Mouse (Mus musculus) midbrain, embryonic 16.5 days (tissue): ENCODE results near the gene Ky. TPM values are rescaled to one million over a fixed set of nuclear protein-coding genes. Genes with fewer than 3 reads are reported as not detected.

Experiments
- ATAC-seq: fragments of 200-750 bp; cut with Nextera tagmentation; 2 replicates; pipeline ENCODE4 v1.8.0; 2017; ENCODE audit warnings: moderate TSS enrichment
- H3K27ac ChIP-seq: fragments of 300-500 bp; sonication (generic); 2 replicates; pipeline ENCODE4 v1.5.1; 2014; ENCODE audit warnings: mild to moderate bottlenecking, low read length, mixed read lengths
- H3K27me3 ChIP-seq: fragments of 300-500 bp; sonication (generic); 2 replicates; pipeline ENCODE4 v1.6.1; 2014; ENCODE audit warnings: low read depth, low read length, mixed read lengths; ENCODE audit not compliant: control insufficient read depth, insufficient read depth
- H3K36me3 ChIP-seq: fragments of 300-500 bp; sonication (generic); 2 replicates; pipeline ENCODE4 v1.6.1; 2014; ENCODE audit warnings: mild to moderate bottlenecking, low read length, moderate library complexity, mixed read lengths; ENCODE audit not compliant: control insufficient read depth, insufficient read depth
- H3K4me1 ChIP-seq: fragments of 300-500 bp; sonication (generic); 2 replicates; pipeline ENCODE4 v1.6.1; 2014; ENCODE audit warnings: mild to moderate bottlenecking, low read length, mixed read lengths; ENCODE audit not compliant: control insufficient read depth, insufficient read depth
- H3K4me2 ChIP-seq: fragments of 300-500 bp; sonication (generic); 2 replicates; pipeline ENCODE4 v1.6.1; 2014; ENCODE audit warnings: mild to moderate bottlenecking, low read length, mixed read lengths
- H3K4me3 ChIP-seq: fragments of 300-500 bp; sonication (generic); 2 replicates; pipeline ENCODE4 v1.5.1; 2014; ENCODE audit warnings: low read depth, mild to moderate bottlenecking, low read length, moderate library complexity, mixed read lengths
- H3K9ac ChIP-seq: fragments of 300-500 bp; sonication (generic); 2 replicates; pipeline ENCODE4 v1.6.1; 2014; ENCODE audit warnings: low read depth, low read length, mixed read lengths
- H3K9me3 ChIP-seq: fragments of 300-500 bp; sonication (generic); replicated peaks from 2 replicates; pipeline ENCODE4 v1.6.1; 2014; ENCODE audit warnings: mild to moderate bottlenecking, low read length, mixed read lengths; ENCODE audit not compliant: control insufficient read depth, poor library complexity, severe bottlenecking
- WGBS: fragments of 180-500 bp; shearing (Covaris S2); extraction: QIAGEN DNeasy Blood & Tissue Kit; methylation state at CpG from one replicate; pipeline ENCODE4 v1.1.7; 2014; 5-methylcytosine and 5-hydroxymethylcytosine counted together
- polyA plus RNA-seq: library from polyadenylated mRNA; unstranded; fragments of >200 nt; fragmentation: Nextera tagmentation; extraction: Ambion mirVana; gene quantifications from 2 replicates; pipeline ENCODE4 v1.2.1, GENCODE M21; 2015

Ky gene
- polyA plus RNA-seq, 1 experiment from 2014 or later: 0.90 TPM

DNA sequence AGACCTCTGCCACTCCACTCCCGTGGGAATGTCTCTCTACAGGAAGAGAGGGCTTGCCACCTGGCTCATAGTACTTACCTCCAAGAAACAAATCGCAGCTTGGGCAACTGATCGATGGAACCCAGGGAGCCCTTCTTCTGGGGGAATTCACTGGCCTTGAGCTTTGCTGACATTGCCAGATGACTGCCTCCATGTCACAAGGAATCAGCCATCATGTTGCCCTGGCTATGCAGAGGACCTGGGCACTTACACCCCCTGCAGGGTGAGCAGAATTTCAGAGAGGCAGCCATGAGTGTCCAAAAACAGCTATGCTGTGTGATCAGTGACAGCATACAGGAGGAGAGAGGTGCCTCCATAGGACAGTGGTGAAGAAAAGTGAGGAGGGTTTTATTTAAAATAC is 48.2 kb downstream of the Ky start:
- Histone ChIP-seq H3K27ac (no peak overlapping the region), H3K4me3 (no peak overlapping the region), H3K4me2 (no peak overlapping the region), H3K4me1 (no peaks in the 10 kb centered on the region), H3K36me3 (no peaks in the 10 kb centered on the region), H3K27me3 (no peaks in the 10 kb centered on the region), H3K9me3 (no peaks in the 10 kb centered on the region), H3K9ac (no peak overlapping the region)
- 89% methylated on average over 3 of the region's 3 CpGs for WGBS
- ATAC-seq: no peak

DNA sequence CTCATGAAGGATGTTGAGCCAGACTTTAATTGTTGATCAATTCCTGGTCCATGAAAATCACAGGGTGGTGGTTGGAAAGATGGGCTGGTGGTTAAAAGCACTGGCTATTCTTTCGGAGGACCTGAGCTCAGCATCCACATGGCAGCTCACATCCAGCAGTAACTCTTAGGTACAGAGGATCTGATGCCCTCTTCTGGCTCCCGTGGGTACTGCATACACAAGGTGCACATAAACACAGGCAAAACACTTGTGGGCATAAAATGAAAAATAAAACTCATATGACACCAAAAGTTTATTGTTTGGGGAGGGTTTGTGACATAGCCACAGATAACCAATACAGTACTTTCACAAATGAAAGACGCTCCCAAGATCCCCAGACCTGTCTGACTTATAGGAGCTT is 52.9 kb downstream of the Ky start:
- H3K4me1 ChIP-seq: no peaks in the 10 kb centered on the region
- no peaks in the 10 kb centered on the region for H3K27me3 ChIP-seq
- no peaks in the 10 kb centered on the region for H3K36me3 ChIP-seq
- H3K4me2 ChIP-seq: no peak overlapping the region
- ATAC-seq: no peak
- no peak overlapping the region for H3K9ac ChIP-seq
- no peak overlapping the region for H3K27ac ChIP-seq
- WGBS: 93% methylated on average over 3 of the region's 3 CpGs
- no peaks in the 10 kb centered on the region for H3K9me3 ChIP-seq
- H3K4me3 ChIP-seq: no peak overlapping the region

DNA sequence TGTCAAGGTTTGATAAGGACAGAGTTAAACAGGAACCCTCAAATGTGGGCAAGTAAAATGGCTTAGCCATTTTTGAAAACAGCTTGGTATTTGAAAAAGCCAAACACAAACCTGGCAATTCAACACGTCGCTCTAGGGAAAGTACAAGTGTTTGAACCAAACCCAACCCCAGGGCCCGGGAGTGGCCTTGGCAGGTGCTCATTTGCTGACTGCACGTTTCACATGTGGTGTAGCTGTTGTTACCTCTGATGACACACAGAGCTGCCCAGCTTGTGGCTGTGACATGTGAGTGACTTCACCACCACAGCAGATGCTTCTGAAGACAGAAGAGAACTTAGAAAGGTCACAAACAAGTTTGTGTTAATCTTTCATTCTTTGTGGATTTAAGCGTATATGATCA is 67.3 kb downstream of the Ky start:
- Histone ChIP-seq H3K4me1 (no peaks in the 10 kb centered on the region), H3K4me3 (no peak overlapping the region), H3K4me2 (no peak overlapping the region), H3K27ac (no peak overlapping the region), H3K36me3 (no peaks in the 10 kb centered on the region), H3K27me3 (no peaks in the 10 kb centered on the region), H3K9me3 (no peaks in the 10 kb centered on the region), H3K9ac (no peak overlapping the region)
- no peak for ATAC-seq
- WGBS: 80% methylated on average over 5 of the region's 5 CpGs

DNA sequence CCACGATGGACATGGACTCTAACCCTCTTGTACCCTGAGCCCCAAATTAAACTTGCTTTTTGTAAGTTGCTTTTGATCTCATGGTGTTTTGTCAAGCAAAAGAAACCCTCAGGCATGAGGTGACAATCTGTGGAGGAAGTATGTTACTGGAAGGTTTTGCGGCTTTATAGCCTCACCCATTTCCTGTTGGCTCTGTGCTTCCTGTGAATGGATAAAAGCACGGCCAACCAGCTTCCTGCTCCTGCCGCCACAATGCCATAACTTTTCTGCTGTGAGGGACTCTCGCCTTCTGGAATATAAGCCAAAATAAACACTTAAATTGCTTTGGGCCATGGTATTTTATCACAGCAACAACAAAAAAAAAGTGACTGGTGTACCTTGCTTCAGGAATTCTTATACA is 71.9 kb downstream of the Ky start:
- Histone ChIP-seq H3K36me3 (no peaks in the 10 kb centered on the region), H3K4me3 (no peak overlapping the region), H3K9me3 (no peaks in the 10 kb centered on the region), H3K4me2 (no peak overlapping the region), H3K27ac (no peak overlapping the region), H3K27me3 (no peaks in the 10 kb centered on the region), H3K9ac (no peak overlapping the region), H3K4me1 (no peaks in the 10 kb centered on the region)
- no peak for ATAC-seq
- WGBS: 81% methylated on average over 5 of the region's 5 CpGs

DNA sequence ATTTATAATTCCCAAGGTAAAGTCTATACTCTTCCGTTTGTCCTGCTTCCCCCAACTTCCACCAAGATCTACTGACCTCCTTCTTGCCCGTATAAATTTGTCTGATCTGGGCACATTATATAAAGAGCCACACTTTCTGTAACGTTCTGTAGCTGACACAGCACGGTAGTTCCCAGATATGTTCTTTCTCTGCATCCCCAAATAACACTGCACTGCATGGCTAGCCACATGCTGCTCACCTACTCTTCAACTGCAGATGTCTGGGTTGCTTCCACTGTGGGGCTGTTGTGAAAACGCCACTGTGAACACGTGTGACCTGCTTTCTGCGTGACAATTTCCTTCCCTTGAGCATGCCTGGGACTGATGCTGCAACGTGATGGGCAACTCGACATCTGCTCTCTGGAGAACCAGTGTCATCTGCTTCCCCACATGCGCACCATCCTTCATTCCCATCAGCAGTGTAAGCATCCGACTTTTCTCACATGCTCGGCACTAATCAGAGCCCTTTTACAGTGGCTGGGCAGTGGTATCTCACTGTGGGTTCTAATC is 76.4 kb downstream of the Ky start:
- no peaks in the 10 kb centered on the region for H3K9me3 ChIP-seq
- no peaks in the 10 kb centered on the region for H3K4me1 ChIP-seq
- no peak overlapping the region for H3K4me3 ChIP-seq
- H3K4me2 ChIP-seq: no peak overlapping the region
- no peak overlapping the region for H3K27ac ChIP-seq
- WGBS: 77% methylated on average over 12 of the region's 12 CpGs
- no peaks in the 10 kb centered on the region for H3K27me3 ChIP-seq
- peaks cover 13% of the 10 kb centered on the region; the same call in 1 of the 2 replicates for H3K36me3 ChIP-seq
- ATAC-seq: no peak
- H3K9ac ChIP-seq: no peak overlapping the region

DNA sequence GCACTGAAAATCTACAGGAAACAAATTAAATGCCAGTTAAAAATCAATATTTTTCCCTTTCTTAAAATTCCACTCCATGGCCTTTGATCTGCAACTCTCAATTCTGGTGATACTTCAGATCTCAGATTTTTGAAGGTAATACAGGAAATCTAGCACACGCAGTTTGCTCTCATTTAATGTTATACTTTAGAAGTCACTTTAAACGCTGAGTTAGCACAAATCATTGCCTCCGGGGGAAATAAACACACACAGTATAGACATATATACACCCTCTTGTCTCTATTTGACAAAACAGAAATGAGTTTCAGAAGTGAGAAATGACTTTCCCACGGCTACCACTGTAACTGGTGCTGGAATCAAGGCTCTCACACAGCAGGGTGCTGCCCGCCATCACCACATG is 81.8 kb downstream of the Ky start:
- Histone ChIP-seq H3K36me3 (peaks cover 13% of the 10 kb centered on the region; the same call in 1 of the 2 replicates), H3K9ac (no peak overlapping the region), H3K9me3 (no peaks in the 10 kb centered on the region), H3K4me1 (no peaks in the 10 kb centered on the region), H3K27ac (no peak overlapping the region), H3K4me3 (no peak overlapping the region), H3K27me3 (no peaks in the 10 kb centered on the region), H3K4me2 (no peak overlapping the region)
- WGBS: 72% methylated on average over 5 of the region's 5 CpGs
- no peak for ATAC-seq

DNA sequence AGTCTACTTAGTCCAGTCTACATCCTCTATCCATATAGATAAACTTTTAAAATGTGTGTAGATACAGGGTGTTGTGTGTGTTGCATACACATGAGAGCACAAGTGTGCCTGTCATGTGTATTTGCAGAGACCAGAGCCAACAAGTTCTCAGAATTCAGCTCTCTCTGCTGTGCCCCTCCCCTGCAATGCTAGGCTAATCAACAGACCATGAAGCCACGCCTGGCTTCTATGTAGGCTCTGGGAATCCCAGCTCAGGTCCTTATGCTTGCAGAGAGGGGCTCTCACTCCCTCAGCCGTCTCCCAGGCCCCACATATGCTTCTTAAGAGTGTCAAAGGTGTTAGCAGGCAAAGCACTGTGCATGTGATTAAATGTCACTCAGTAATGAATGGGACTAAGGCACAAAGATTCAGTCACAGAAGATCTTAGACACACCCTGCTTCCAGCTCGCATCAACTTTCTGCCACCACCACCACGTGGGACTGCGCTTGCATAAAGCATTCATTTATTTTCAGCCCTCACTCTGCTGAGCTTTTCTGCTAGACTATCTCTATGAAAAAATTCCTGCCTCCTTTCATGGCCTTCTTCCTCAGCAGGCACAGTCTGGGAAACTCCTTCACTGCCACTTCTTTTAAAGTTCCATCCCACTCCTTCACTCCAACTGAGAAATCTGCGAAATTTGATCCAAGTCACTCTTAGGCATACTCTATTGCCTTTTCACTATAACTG is 89.3 kb downstream of the Ky start:
- H3K4me3 ChIP-seq: no peak overlapping the region
- WGBS: 35% methylated on average over 6 of the region's 6 CpGs
- H3K9ac ChIP-seq: no peak overlapping the region
- H3K9me3 ChIP-seq: no peaks in the 10 kb centered on the region
- no peak overlapping the region for H3K4me2 ChIP-seq
- H3K27ac ChIP-seq: no peak overlapping the region
- peaks cover 10% of the 10 kb centered on the region for H3K36me3 ChIP-seq
- H3K4me1 ChIP-seq: no peaks in the 10 kb centered on the region
- no peaks in the 10 kb centered on the region for H3K27me3 ChIP-seq
- no peak for ATAC-seq

Other genes starting within 250 kb of the Ky start
- 68.5 and 80.1 TPM in 2 replicates for gene Ephb1, start 151.1 kb upstream of the Ky start, polyA plus RNA-seq
- gene Anapc13, start 120.5 kb downstream of the Ky start, polyA plus RNA-seq: 116 and 126 TPM in 2 replicates
- gene Cep63, start 120.8 kb downstream of the Ky start, polyA plus RNA-seq: 36.0 and 39.4 TPM in 2 replicates
- 58.4 and 62.9 TPM in 2 replicates for gene Amotl2, start 210.9 kb downstream of the Ky start, polyA plus RNA-seq